Mouse (Mus musculus) liver, postnatal 0 days (tissue): Measurements from ENCODE around the gene Aff3.

Experiments
- CTCF ChIP-seq: sonication (generic); IDR thresholded peaks from 2 replicates; pipeline ENCODE4 v1.5.1; 2016; ENCODE audit warnings: antibody characterized with exemption, low read depth
- EP300 ChIP-seq: IDR thresholded peaks from 2 replicates; pipeline ENCODE4 v1.6.1; 2016; ENCODE audit warnings: antibody characterized with exemption, low read depth, mild to moderate bottlenecking

DNA sequence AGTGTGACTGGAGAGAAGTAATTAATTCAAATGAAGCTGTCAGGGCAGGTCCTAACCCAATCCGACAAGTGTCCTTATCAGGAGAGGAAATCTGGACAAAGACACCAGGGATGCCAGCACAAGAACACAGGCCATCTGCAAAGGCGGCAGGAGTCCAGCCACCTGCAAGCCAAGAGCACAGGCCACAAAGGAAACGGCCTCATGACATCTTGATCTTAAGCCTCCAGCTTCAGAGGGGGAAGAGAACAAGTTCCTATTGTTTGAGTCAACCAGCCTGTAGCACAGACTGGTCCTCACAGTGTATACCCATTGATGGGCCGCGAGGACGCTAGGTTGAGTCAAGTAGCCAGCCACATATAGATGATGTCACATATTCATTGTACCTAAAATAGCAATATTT, 111.7 kb downstream of the Aff3 start:
- TF ChIP-seq CTCF (no peak), EP300 (no peak)
